Mouse (Mus musculus) limb, embryonic 11.5 days (tissue): ENCODE data around the gene Tmem147. TPM values are rescaled to one million over a fixed set of nuclear protein-coding genes. Genes with fewer than 3 reads are reported as not detected.

Experiments used
- ATAC-seq: fragments of 200-750 bp; cut with Nextera tagmentation; 2 replicates; pipeline ENCODE4 v1.8.0; 2017; ENCODE audit warnings: low read depth; ENCODE audit not compliant: insufficient number of reproducible peaks, low FRiP score, low TSS enrichment
- DNase-seq: peaks from one replicate; pipeline ENCODE4 v3.0.0-alpha.2; 2015; ENCODE audit warnings: low spot score
- H3K27ac ChIP-seq: fragments of 300-500 bp; sonication (generic); replicated peaks from 2 replicates; pipeline ENCODE4 v1.5.1; 2014; ENCODE audit warnings: low read depth, mild to moderate bottlenecking, low read length
- H3K27me3 ChIP-seq: fragments of 300-500 bp; sonication (generic); 2 replicates; pipeline ENCODE4 v1.6.1; 2014; ENCODE audit warnings: mild to moderate bottlenecking, low read length, mixed read lengths; ENCODE audit not compliant: control insufficient read depth, insufficient read depth
- H3K36me3 ChIP-seq: fragments of 300-500 bp; sonication (generic); 2 replicates; pipeline ENCODE4 v1.6.1; 2014; ENCODE audit warnings: mild to moderate bottlenecking, low read length, moderate library complexity, mixed read lengths; ENCODE audit not compliant: control insufficient read depth, insufficient read depth
- H3K4me1 ChIP-seq: fragments of 300-500 bp; sonication (generic); 2 replicates; pipeline ENCODE4 v1.6.1; 2014; ENCODE audit warnings: low read length, mixed read lengths; ENCODE audit not compliant: control insufficient read depth, insufficient read depth
- H3K4me2 ChIP-seq: fragments of 300-500 bp; sonication (generic); 2 replicates; pipeline ENCODE4 v1.6.1; 2014; ENCODE audit warnings: low read depth, mild to moderate bottlenecking, moderate library complexity; ENCODE audit not compliant: severe bottlenecking
- H3K4me3 ChIP-seq: fragments of 300-500 bp; sonication (generic); 2 replicates; pipeline ENCODE4 v1.5.1; 2014; ENCODE audit warnings: low read depth, low read length
- H3K9ac ChIP-seq: fragments of 300-500 bp; sonication (generic); 2 replicates; pipeline ENCODE4 v1.6.1; 2014; ENCODE audit warnings: mild to moderate bottlenecking, low read length
- H3K9me3 ChIP-seq: fragments of 300-500 bp; sonication (generic); 2 replicates; pipeline ENCODE4 v1.6.1; 2016; ENCODE audit warnings: low read length; ENCODE audit not compliant: control insufficient read depth
- WGBS: fragments of 180-500 bp; shearing (Covaris S2); extraction: QIAGEN DNeasy Blood & Tissue Kit; methylation state at CpG from one replicate; pipeline ENCODE4 v1.1.7; 2014; 5-methylcytosine and 5-hydroxymethylcytosine counted together
- polyA plus RNA-seq: library from polyadenylated mRNA; unstranded; fragments of >200 nt; fragmentation: Nextera tagmentation; extraction: Ambion mirVana; gene quantifications from 2 replicates; pipeline ENCODE4 v1.2.1, GENCODE M21; 2014

The Tmem147 gene
- polyA plus RNA-seq, 1 experiment from 2014 or later, result 149 TPM

GRCm38 (mm10) chr7:30717716-30718046, 11.7 kb downstream of the Tmem147 start:
- H3K4me1 ChIP-seq, result no peaks in the 10 kb centered on the region
- ATAC-seq (0 out of 2 replicates have a peak, but pooled peaks have one; percentile 7), DNase-seq (no peak)
- no peak overlapping the region for H3K9ac ChIP-seq
- H3K27ac ChIP-seq, result no peak overlapping the region
- no peaks in the 10 kb centered on the region for H3K36me3 ChIP-seq
- 11% methylated on average over 14 of the region's 14 CpGs for WGBS
- peak overlapping the region; percentile 52 for H3K4me2 ChIP-seq
- H3K27me3 ChIP-seq, result peaks cover 14% of the 10 kb centered on the region
- H3K9me3 ChIP-seq, result no peaks in the 10 kb centered on the region
- peak overlapping the region; percentile 21; the same call in 1 of the 2 replicates for H3K4me3 ChIP-seq

- 2% methylated on average over 43 of the region's 43 CpGs for WGBS
- ATAC-seq (peak; percentile 84), DNase-seq (peak; percentile 82)
- Histone ChIP-seq H3K9me3 (no peaks in the 10 kb centered on the region), H3K4me1 (no peaks in the 10 kb centered on the region), H3K9ac (no peak overlapping the region), H3K27me3 (peaks cover 14% of the 10 kb centered on the region), H3K27ac (no peak overlapping the region), H3K4me2 (peak overlapping the region; percentile 52), H3K4me3 (peak overlapping the region; percentile 21), H3K36me3 (no peaks in the 10 kb centered on the region)
These were observed 12.2 kb downstream of the Tmem147 start for GRCm38 (mm10) chr7:30717006-30717715.

GRCm38 (mm10) chr7:30711942-30712341, 17.4 kb downstream of the Tmem147 start, which contains the start of gene Atp4a:
Atp4a (plus strand) TSS chr7:30712209.
- no peak within 1 kb of the TSS for H3K4me3 ChIP-seq
- H3K36me3 ChIP-seq, result no peaks in the 10 kb centered on the region
- no peak within 1 kb of the TSS for H3K9ac ChIP-seq
- H3K27ac ChIP-seq, result no peak within 1 kb of the TSS
- no peak for DNase-seq
- ATAC-seq, result no peak
- peaks cover 5% of the 10 kb centered on the region for H3K27me3 ChIP-seq
- no peaks in the 10 kb centered on the region for H3K9me3 ChIP-seq
- H3K4me2 ChIP-seq, result no peak within 1 kb of the TSS
- no peaks in the 10 kb centered on the region for H3K4me1 ChIP-seq
- WGBS, result 83% methylated on average over 3 of the region's 3 CpGs

- no peak for ATAC-seq
- Histone ChIP-seq H3K4me2 (no peak overlapping the region), H3K4me3 (no peak overlapping the region), H3K4me1 (no peaks in the 10 kb centered on the region), H3K27ac (no peak overlapping the region), H3K9ac (no peak overlapping the region), H3K9me3 (no peaks in the 10 kb centered on the region), H3K36me3 (no peaks in the 10 kb centered on the region), H3K27me3 (no peaks in the 10 kb centered on the region)
- 100% methylated on average over 1 of the region's 1 CpGs for WGBS
- no peak for DNase-seq
These were observed 21.9 kb downstream of the Tmem147 start for GRCm38 (mm10) chr7:30707441-30707840.

- Histone ChIP-seq H3K4me3 (no peak overlapping the region), H3K27me3 (no peaks in the 10 kb centered on the region), H3K9ac (no peak overlapping the region), H3K9me3 (no peaks in the 10 kb centered on the region), H3K4me2 (no peak overlapping the region), H3K36me3 (no peaks in the 10 kb centered on the region), H3K4me1 (no peaks in the 10 kb centered on the region), H3K27ac (no peak overlapping the region)
- ATAC-seq (no peak), DNase-seq (no peak)
- WGBS, result 75% methylated on average over 8 of the region's 8 CpGs
These were observed 23.0 kb downstream of the Tmem147 start for GRCm38 (mm10) chr7:30706214-30706882.

GRCm38 (mm10) chr7:30698589-30698988, 30.8 kb downstream of the Tmem147 start, which contains the start of gene 2200002J24Rik:
2200002J24Rik (plus strand) TSS chr7:30698926.
- H3K4me1 ChIP-seq, result no peaks in the 10 kb centered on the region
- no peak within 1 kb of the TSS for H3K4me2 ChIP-seq
- no peak within 1 kb of the TSS for H3K27ac ChIP-seq
- DNase-seq (peak; percentile 28), ATAC-seq (no peak)
- no peak within 1 kb of the TSS for H3K4me3 ChIP-seq
- H3K27me3 ChIP-seq, result no peaks in the 10 kb centered on the region
- no peaks in the 10 kb centered on the region for H3K9me3 ChIP-seq
- no peaks in the 10 kb centered on the region for H3K36me3 ChIP-seq
- H3K9ac ChIP-seq, result no peak within 1 kb of the TSS
- WGBS, result 35% methylated on average over 9 of the region's 9 CpGs

GRCm38 (mm10) chr7:30698101-30698500, 31.2 kb downstream of the Tmem147 start:
- Histone ChIP-seq H3K4me2 (no peak overlapping the region), H3K4me3 (no peak overlapping the region), H3K36me3 (no peaks in the 10 kb centered on the region), H3K27ac (no peak overlapping the region), H3K27me3 (no peaks in the 10 kb centered on the region), H3K9ac (no peak overlapping the region), H3K9me3 (no peaks in the 10 kb centered on the region), H3K4me1 (no peaks in the 10 kb centered on the region)
- 68% methylated on average over 5 of the region's 5 CpGs for WGBS
- ATAC-seq (no peak), DNase-seq (no peak)

GRCm38 (mm10) chr7:30688325-30688724, 41.0 kb downstream of the Tmem147 start:
- H3K4me1 ChIP-seq, result no peaks in the 10 kb centered on the region
- H3K4me3 ChIP-seq, result no peak overlapping the region
- no peaks in the 10 kb centered on the region for H3K36me3 ChIP-seq
- WGBS, result 78% methylated on average over 6 of the region's 6 CpGs
- no peak overlapping the region for H3K27ac ChIP-seq
- DNase-seq (no peak), ATAC-seq (no peak)
- no peak overlapping the region for H3K9ac ChIP-seq
- no peaks in the 10 kb centered on the region for H3K9me3 ChIP-seq
- peaks cover 9% of the 10 kb centered on the region for H3K27me3 ChIP-seq
- no peak overlapping the region for H3K4me2 ChIP-seq
